Mouse (Mus musculus): ENCODE measurements around the gene Tlr2. TPM values are rescaled to one million over a fixed set of nuclear protein-coding genes. Genes with fewer than 3 reads are reported as not detected.
"Not testable (repeated sequence)": the region's sequence is repeated elsewhere in the genome, so short reads cannot be mapped to it uniquely, and the experiment has no call there.

The Tlr2 gene
- polyA plus RNA-seq, 1 experiment from 2014 or later, result 1.6 TPM

DNA sequence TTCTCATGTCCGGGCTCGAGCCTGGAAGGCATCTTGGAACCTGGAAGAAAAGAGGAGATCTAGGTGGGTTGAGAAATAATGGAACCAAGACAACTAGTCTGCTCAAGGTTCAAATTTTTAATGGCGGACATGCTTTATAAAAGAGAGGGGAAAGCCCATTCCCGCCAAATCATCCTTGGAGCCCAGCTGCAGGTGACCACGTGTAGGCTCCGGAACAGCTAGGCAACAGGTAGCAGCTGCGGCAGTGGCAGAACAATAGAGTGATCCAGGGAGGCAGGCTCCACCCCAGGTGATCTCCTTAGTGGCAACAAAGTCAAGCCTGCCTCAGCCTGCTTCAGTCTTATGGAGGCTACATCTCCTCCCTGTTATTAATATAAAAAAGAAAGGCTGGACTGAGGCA is 30.0 kb upstream of the Tlr2 start:
- not testable (repeated sequence) for H3K4me2 ChIP-seq (ENCODE audit: low read length); H3K4me3 ChIP-seq (replicated peaks; ENCODE audit: low read depth, low read length); H3K27me3 ChIP-seq (ENCODE audit: control insufficient read depth, insufficient read depth, low read length); ATAC-seq (ENCODE audit: low FRiP score, low TSS enrichment); H3K9me3 ChIP-seq (ENCODE audit: control insufficient read depth, low read length); H3K4me1 ChIP-seq (ENCODE audit: control insufficient read depth, insufficient read depth, low read length); H3K27ac ChIP-seq (replicated peaks; ENCODE audit: low read depth, low read length); H3K9ac ChIP-seq (replicated peaks; ENCODE audit: low read length); DNase-seq; H3K36me3 ChIP-seq (ENCODE audit: control insufficient read depth, insufficient read depth, low read length)
- 92% methylated on average over 7 of the region's 7 CpGs for WGBS

DNA sequence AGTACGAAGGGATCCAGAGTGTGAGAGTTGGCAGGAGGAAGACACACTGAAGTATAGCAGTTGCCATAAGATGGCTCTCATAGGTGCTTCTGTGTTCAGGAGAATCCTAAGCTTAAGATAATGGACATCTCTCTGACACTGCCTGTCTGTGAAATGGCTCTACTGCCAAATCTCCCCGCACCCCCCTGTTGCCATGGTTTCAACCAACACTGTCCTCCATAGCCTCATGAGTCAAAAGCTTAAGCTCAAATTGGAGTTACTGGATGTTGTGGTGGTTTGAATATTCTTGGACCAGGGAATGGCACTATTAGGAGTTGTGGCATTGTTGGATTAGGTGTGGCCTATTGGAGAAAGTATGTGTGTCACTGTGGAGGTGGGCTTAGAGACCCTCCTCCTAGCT is 28.2 kb upstream of the Tlr2 start:
- Histone ChIP-seq H3K27ac (replicated peaks; ENCODE audit: low read depth, low read length) (no peak overlapping the region), H3K9me3 (ENCODE audit: control insufficient read depth, low read length) (no peaks in the 10 kb centered on the region), H3K4me2 (ENCODE audit: low read length) (no peak overlapping the region), H3K4me3 (replicated peaks; ENCODE audit: low read depth, low read length) (no peak overlapping the region), H3K9ac (replicated peaks; ENCODE audit: low read length) (no peak overlapping the region), H3K27me3 (ENCODE audit: control insufficient read depth, insufficient read depth, low read length) (no peaks in the 10 kb centered on the region), H3K4me1 (ENCODE audit: control insufficient read depth, insufficient read depth, low read length) (no peaks in the 10 kb centered on the region), H3K36me3 (ENCODE audit: control insufficient read depth, insufficient read depth, low read length) (no peaks in the 10 kb centered on the region)
- DNase-seq, result no peak
- no peak for ATAC-seq (ENCODE audit: low FRiP score, low TSS enrichment)
- WGBS, result 95% methylated on average over 2 of the region's 2 CpGs

DNA sequence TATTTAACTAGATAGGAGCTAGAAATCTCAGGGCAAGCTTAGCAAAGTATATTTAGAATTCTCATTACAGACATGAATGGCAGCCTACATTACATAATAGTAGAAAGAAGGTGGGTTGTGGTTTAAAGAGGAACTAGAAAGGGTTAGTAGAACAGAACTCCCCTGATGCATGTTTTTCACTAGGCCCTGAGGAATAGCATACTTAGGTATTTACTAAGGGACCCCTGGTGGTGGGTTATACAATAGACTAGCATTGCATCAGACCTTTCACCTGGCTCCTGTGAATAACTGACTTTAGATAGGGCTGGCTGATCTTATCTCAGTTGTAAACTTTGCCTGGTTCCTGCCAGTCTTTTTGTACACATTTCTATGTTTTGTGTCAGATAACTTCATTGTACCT is 25.5 kb upstream of the Tlr2 start:
- not testable (repeated sequence) for DNase-seq

DNA sequence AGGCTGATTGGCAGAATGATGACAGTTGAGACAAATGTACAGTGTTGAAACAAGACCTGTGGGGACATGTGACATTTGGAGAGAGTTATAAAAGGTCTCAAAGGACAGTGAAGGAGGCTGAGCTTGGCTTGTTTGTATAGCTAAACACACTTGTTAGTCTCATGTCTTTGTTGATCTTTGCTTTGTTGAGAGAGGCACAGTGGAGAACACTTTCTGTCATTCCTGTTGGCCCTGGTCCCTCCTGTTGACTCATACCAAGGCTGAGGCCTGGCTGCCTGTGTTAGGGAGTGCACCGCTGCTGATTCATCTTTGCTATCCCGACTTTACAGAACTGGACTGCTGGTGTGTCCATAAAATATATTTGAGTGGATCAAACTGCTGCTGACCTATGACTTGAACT is 23.6 kb upstream of the Tlr2 start:
- H3K4me3 ChIP-seq (replicated peaks; ENCODE audit: low read depth, low read length), result no peak overlapping the region
- DNase-seq (no peak), ATAC-seq (ENCODE audit: low FRiP score, low TSS enrichment) (no peak)
- no peak overlapping the region for H3K9ac ChIP-seq (replicated peaks; ENCODE audit: low read length)
- H3K27me3 ChIP-seq (ENCODE audit: control insufficient read depth, insufficient read depth, low read length), result no peaks in the 10 kb centered on the region
- H3K36me3 ChIP-seq (ENCODE audit: control insufficient read depth, insufficient read depth, low read length), result no peaks in the 10 kb centered on the region
- no peaks in the 10 kb centered on the region for H3K4me1 ChIP-seq (ENCODE audit: control insufficient read depth, insufficient read depth, low read length)
- H3K27ac ChIP-seq (replicated peaks; ENCODE audit: low read depth, low read length), result no peak overlapping the region
- 82% methylated on average over 2 of the region's 2 CpGs for WGBS
- no peak overlapping the region for H3K4me2 ChIP-seq (ENCODE audit: low read length)
- H3K9me3 ChIP-seq (ENCODE audit: control insufficient read depth, low read length), result no peaks in the 10 kb centered on the region

More for the DNA sequence above, 25.5 kb upstream of the Tlr2 start:
- H3K36me3 ChIP-seq (ENCODE audit: control insufficient read depth, insufficient read depth, low read length); ATAC-seq (ENCODE audit: low FRiP score, low TSS enrichment); H3K27ac ChIP-seq (replicated peaks; ENCODE audit: low read depth, low read length); H3K27me3 ChIP-seq (ENCODE audit: control insufficient read depth, insufficient read depth, low read length); H3K9ac ChIP-seq (replicated peaks; ENCODE audit: low read length); H3K9me3 ChIP-seq (ENCODE audit: control insufficient read depth, low read length); H3K4me1 ChIP-seq (ENCODE audit: control insufficient read depth, insufficient read depth, low read length); H3K4me2 ChIP-seq (ENCODE audit: low read length); H3K4me3 ChIP-seq (replicated peaks; ENCODE audit: low read depth, low read length): not testable (repeated sequence)

DNA sequence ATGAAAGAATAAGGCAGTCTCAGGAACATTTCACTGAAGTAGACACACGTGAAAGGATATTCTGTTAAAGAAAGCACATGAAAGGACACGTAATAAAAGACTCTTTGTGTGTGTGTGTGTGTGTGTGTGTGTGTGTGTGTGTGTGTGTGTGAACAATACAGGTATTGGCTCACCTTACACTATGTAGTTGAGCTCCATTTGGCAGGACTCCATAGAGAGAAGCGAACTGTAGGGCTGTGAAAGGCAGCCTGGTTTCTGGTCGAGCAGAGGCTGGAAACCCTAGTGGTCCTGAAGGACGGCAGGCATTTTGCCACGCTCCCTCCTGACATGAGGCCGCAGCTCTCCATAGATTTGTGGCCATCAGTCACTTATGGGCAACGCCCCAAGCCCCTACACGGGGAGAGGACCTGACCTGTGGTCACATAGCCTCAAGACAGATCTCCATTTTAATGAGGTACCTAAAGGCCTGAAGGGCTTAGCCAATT is 22.5 kb upstream of the Tlr2 start:
- no peaks in the 10 kb centered on the region for H3K36me3 ChIP-seq (ENCODE audit: control insufficient read depth, insufficient read depth, low read length)
- H3K9me3 ChIP-seq (ENCODE audit: control insufficient read depth, low read length), result no peaks in the 10 kb centered on the region
- no peaks in the 10 kb centered on the region for H3K4me1 ChIP-seq (ENCODE audit: control insufficient read depth, insufficient read depth, low read length)
- 81% methylated on average over 9 of the region's 9 CpGs for WGBS
- no peak for DNase-seq
- H3K4me3 ChIP-seq (replicated peaks; ENCODE audit: low read depth, low read length), result no peak overlapping the region
- no peak overlapping the region for H3K9ac ChIP-seq (replicated peaks; ENCODE audit: low read length)
- ATAC-seq (ENCODE audit: low FRiP score, low TSS enrichment), result no peak
- H3K27me3 ChIP-seq (ENCODE audit: control insufficient read depth, insufficient read depth, low read length), result no peaks in the 10 kb centered on the region
- no peak overlapping the region for H3K4me2 ChIP-seq (ENCODE audit: low read length)
- no peak overlapping the region for H3K27ac ChIP-seq (replicated peaks; ENCODE audit: low read depth, low read length)

DNA sequence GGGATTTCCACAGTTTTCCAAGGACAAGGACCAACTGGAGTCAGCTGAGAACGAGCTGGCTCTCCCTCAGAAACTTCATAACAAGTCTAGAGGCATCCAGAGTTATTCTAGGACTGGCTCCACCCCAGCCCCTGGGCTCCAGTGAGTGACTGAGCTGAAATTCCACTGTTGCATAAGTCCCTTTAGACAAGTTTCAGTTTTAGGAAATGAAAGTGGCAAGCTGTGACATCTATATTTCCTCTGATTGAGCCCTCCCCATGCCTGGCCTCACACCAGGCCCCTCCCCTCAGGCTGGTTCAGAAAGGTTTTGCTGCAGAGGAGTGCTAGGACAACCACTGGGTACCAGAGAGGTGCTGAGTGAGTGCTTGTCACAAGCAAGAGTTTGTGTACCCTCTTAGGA is 21.4 kb upstream of the Tlr2 start:
- DNase-seq (no peak), ATAC-seq (ENCODE audit: low FRiP score, low TSS enrichment) (no peak)
- Histone ChIP-seq H3K4me3 (replicated peaks; ENCODE audit: low read depth, low read length) (no peak overlapping the region), H3K9me3 (ENCODE audit: control insufficient read depth, low read length) (no peaks in the 10 kb centered on the region), H3K27ac (replicated peaks; ENCODE audit: low read depth, low read length) (no peak overlapping the region), H3K4me2 (ENCODE audit: low read length) (no peak overlapping the region), H3K9ac (replicated peaks; ENCODE audit: low read length) (no peak overlapping the region), H3K36me3 (ENCODE audit: control insufficient read depth, insufficient read depth, low read length) (no peaks in the 10 kb centered on the region), H3K4me1 (ENCODE audit: control insufficient read depth, insufficient read depth, low read length) (no peaks in the 10 kb centered on the region), H3K27me3 (ENCODE audit: control insufficient read depth, insufficient read depth, low read length) (no peaks in the 10 kb centered on the region)
- 53% methylated on average over 1 of the region's 1 CpGs for WGBS

DNA sequence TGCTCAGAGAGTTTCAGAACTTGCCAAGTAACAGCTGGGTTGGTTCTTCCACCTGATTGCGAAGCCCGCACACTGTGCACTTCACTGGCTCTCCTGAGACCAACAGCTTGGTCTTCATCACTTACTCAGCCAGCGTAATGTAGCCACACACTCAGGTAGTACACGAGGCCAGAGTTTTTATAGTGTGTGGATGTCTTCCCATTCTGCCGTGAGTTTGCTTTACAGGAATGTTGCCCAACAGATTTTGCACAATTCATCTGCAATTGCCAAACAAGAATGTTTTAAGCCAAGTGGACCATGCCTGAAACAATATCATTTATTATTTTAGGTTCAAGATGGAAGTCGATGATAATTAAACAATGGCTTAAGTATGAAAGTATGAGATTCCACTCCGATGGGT is 18.0 kb upstream of the Tlr2 start:
- Histone ChIP-seq H3K27me3 (ENCODE audit: control insufficient read depth, insufficient read depth, low read length) (no peaks in the 10 kb centered on the region), H3K4me1 (ENCODE audit: control insufficient read depth, insufficient read depth, low read length) (no peaks in the 10 kb centered on the region), H3K36me3 (ENCODE audit: control insufficient read depth, insufficient read depth, low read length) (no peaks in the 10 kb centered on the region), H3K9ac (replicated peaks; ENCODE audit: low read length) (no peak overlapping the region), H3K9me3 (ENCODE audit: control insufficient read depth, low read length) (no peaks in the 10 kb centered on the region), H3K27ac (replicated peaks; ENCODE audit: low read depth, low read length) (no peak overlapping the region), H3K4me3 (replicated peaks; ENCODE audit: low read depth, low read length) (no peak overlapping the region), H3K4me2 (ENCODE audit: low read length) (no peak overlapping the region)
- WGBS, result 91% methylated on average over 7 of the region's 7 CpGs
- ATAC-seq (ENCODE audit: low FRiP score, low TSS enrichment) (no peak), DNase-seq (no peak)

DNA sequence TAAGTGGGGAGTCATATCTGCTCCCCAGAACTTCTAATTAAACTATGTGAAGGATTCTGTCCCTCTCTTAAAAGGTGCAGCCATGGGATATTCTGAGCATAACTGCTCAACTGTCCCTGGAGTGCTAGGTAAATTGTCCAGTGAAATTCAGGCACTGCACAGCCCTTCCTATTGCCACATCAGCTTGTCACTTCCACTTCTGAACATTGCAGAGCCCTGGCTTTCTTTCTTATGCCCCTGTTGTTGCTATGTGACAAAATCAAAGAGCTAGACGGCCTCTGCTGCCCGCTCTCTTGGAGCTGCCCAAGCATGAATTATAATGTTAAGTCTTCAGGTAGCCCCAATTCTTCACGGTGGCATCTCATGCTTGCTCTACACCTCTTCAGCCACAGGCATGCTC is 17.5 kb upstream of the Tlr2 start:
- WGBS, result 53% methylated on average over 3 of the region's 3 CpGs
- Histone ChIP-seq H3K27me3 (ENCODE audit: control insufficient read depth, insufficient read depth, low read length) (no peaks in the 10 kb centered on the region), H3K36me3 (ENCODE audit: control insufficient read depth, insufficient read depth, low read length) (no peaks in the 10 kb centered on the region), H3K4me1 (ENCODE audit: control insufficient read depth, insufficient read depth, low read length) (no peaks in the 10 kb centered on the region), H3K9me3 (ENCODE audit: control insufficient read depth, low read length) (no peaks in the 10 kb centered on the region), H3K27ac (replicated peaks; ENCODE audit: low read depth, low read length) (no peak overlapping the region), H3K4me3 (replicated peaks; ENCODE audit: low read depth, low read length) (no peak overlapping the region), H3K4me2 (ENCODE audit: low read length) (no peak overlapping the region), H3K9ac (replicated peaks; ENCODE audit: low read length) (no peak overlapping the region)
- no peak for DNase-seq
- ATAC-seq (ENCODE audit: low FRiP score, low TSS enrichment), result no peak

DNA sequence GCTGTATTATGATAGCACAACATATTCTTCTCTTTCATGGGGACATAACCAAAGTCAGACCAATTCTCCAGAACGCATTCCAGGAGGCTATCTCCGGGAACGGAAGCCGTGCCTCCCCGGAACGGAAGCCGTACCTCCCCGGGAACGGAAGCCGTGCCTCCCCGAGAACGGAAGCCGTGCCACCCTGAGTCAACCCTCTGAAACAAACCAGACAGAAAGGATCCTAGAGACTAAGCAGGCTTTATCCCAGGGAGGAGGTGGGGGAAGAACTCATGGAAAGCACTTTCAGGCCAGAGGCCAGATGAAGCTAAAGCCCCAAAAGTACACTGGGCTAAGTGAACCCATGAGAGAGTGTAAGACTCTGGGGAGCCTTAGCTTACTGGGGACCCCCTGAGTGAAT is 16.1 kb upstream of the Tlr2 start:
- ATAC-seq (ENCODE audit: low FRiP score, low TSS enrichment), result no peak
- no peaks in the 10 kb centered on the region for H3K4me1 ChIP-seq (ENCODE audit: control insufficient read depth, insufficient read depth, low read length)
- H3K9me3 ChIP-seq (ENCODE audit: control insufficient read depth, low read length), result no peaks in the 10 kb centered on the region
- H3K9ac ChIP-seq (replicated peaks; ENCODE audit: low read length), result no peak overlapping the region
- no peaks in the 10 kb centered on the region for H3K27me3 ChIP-seq (ENCODE audit: control insufficient read depth, insufficient read depth, low read length)
- no peaks in the 10 kb centered on the region for H3K36me3 ChIP-seq (ENCODE audit: control insufficient read depth, insufficient read depth, low read length)
- no peak overlapping the region for H3K4me2 ChIP-seq (ENCODE audit: low read length)
- 93% methylated on average over 13 of the region's 13 CpGs for WGBS
- no peak overlapping the region for H3K27ac ChIP-seq (replicated peaks; ENCODE audit: low read depth, low read length)
- no peak overlapping the region for H3K4me3 ChIP-seq (replicated peaks; ENCODE audit: low read depth, low read length)
- no peak for DNase-seq
